Mouse (Mus musculus) cortical plate, adult 2 months (tissue): ENCODE results near the gene Sdha.

Source experiments
- CTCF ChIP-seq: fragments of 200-500 bp; IDR thresholded peaks from 2 replicates; pipeline ENCODE4 v1.5.1; 2011; ENCODE audit warnings: mild to moderate bottlenecking, control low read depth, low read length; ENCODE audit not compliant: insufficient read depth; ENCODE audit errors: extremely low read depth
- POLR2A ChIP-seq: fragments of 200-500 bp; IDR thresholded peaks from 2 replicates; pipeline ENCODE4 v1.6.1; 2011; ENCODE audit warnings: mild to moderate bottlenecking, low read length, control low read depth; ENCODE audit not compliant: insufficient read depth; ENCODE audit errors: extremely low read depth

DNA sequence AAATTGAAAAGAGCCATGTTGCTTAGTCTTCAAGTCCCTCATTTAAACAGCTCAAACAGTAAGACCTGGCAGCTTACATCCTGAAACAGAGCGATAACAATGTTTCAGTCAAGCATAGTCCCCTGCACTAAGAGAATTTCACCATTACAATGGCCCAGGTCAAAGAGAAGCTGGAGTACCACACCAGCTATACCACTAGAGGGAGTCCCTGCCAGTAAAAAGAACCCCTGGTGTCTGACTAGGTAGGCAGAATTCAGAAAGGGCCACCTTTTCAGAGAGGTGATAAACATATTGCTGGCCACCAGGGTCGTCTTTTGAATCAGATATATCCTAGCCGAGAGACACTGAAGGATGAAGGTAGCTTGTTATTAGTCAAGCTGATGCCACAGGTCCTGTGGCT, 9.0 kb downstream of the Sdha start:
- TF ChIP-seq POLR2A (no peak), CTCF (peak; percentile 39; the same call in 1 of the 2 replicates)
